Comparison of ENCODE assay signal across 10 mouse cellular contexts in genomic region chr17:23540106-23540505, GRCm38 (mm10). TPM values are rescaled to one million over a fixed set of nuclear protein-coding genes. Genes with fewer than 3 reads are reported as not detected.
DNase-seq lines count a peak whose midpoint lies in the region; ATAC-seq and TF ChIP-seq lines count a peak whose summit lies in the region.
"Had no signal": no experiment of that assay in that cellular context is flagged by ENCODE, and none has a peak within 500 bp of the region (broad histone marks: within the 10 kb centered on the region; RNA-seq: fewer than 3 reads in every experiment).

No protein-coding gene starts in this region.

- no peak overlapping the region for H3K4me2 ChIP-seq in forebrain, postnatal 0 days (ENCODE audit: low read depth)
- H3K4me2 ChIP-seq in forebrain, embryonic 12.5 days: no peak overlapping the region; the same call in 1 of the 2 replicates
- H3K4me2 ChIP-seq in lung, embryonic 14.5 days: peak overlapping the region; percentile 50
- 0 out of 2 replicates have a peak overlapping the region, but pooled peaks have one; percentile 6 for H3K4me2 ChIP-seq in embryonic facial prominence, embryonic 15.5 days (replicated peaks)
- H3K4me2 ChIP-seq in midbrain, postnatal 0 days (ENCODE audit: low read depth, low read length, poor library complexity, severe bottlenecking): no peak overlapping the region

- 0 out of 2 replicates have a peak overlapping the region, but pooled peaks have one; percentile 11 for H3K4me3 ChIP-seq in forebrain, postnatal 0 days (ENCODE audit: low read depth, low read length)
- H3K4me3 ChIP-seq in forebrain, embryonic 12.5 days (replicated peaks): no peak overlapping the region
- peak overlapping the region; percentile 31; the same call in 1 of the 2 replicates for H3K4me3 ChIP-seq in lung, embryonic 14.5 days (ENCODE audit: low read depth, low read length)
- H3K4me3 ChIP-seq in embryonic facial prominence, embryonic 15.5 days (replicated peaks): peak overlapping the region; percentile 19; the same call in 1 of the 2 replicates
- peak overlapping the region; percentile 9; the same call in 1 of the 2 replicates for H3K4me3 ChIP-seq in midbrain, postnatal 0 days (ENCODE audit: low read depth, low read length)

- 0 out of 2 replicates have a peak, but pooled peaks cover 4% of the 10 kb centered on the region for H3K4me1 ChIP-seq in forebrain, postnatal 0 days (ENCODE audit: insufficient read depth)
- H3K4me1 ChIP-seq in forebrain, embryonic 12.5 days: peaks cover 6% of the 10 kb centered on the region; the same call in 1 of the 2 replicates
- peaks cover 7% of the 10 kb centered on the region; the same call in 1 of the 2 replicates for H3K4me1 ChIP-seq in lung, embryonic 14.5 days (ENCODE audit: insufficient read depth)
- H3K4me1 ChIP-seq in embryonic facial prominence, embryonic 15.5 days: peaks cover 28% of the 10 kb centered on the region
- H3K4me1 ChIP-seq in midbrain, postnatal 0 days (ENCODE audit: insufficient read depth, low read length): no peaks in the 10 kb centered on the region

- H3K36me3 ChIP-seq in forebrain, postnatal 0 days (ENCODE audit: insufficient read depth): no peaks in the 10 kb centered on the region
- no peaks in the 10 kb centered on the region for H3K36me3 ChIP-seq in forebrain, embryonic 12.5 days (replicated peaks)
- H3K36me3 ChIP-seq in lung, embryonic 14.5 days (ENCODE audit: insufficient read depth): no peaks in the 10 kb centered on the region
- no peaks in the 10 kb centered on the region for H3K36me3 ChIP-seq in embryonic facial prominence, embryonic 15.5 days
- no peaks in the 10 kb centered on the region for H3K36me3 ChIP-seq in midbrain, postnatal 0 days (ENCODE audit: insufficient read depth, low read length)

- H3K27ac ChIP-seq in forebrain, postnatal 0 days (ENCODE audit: low read depth, low read length): no peak overlapping the region
- H3K27ac ChIP-seq in forebrain, embryonic 12.5 days: no peak overlapping the region
- no peak overlapping the region for H3K27ac ChIP-seq in lung, embryonic 14.5 days (ENCODE audit: low read depth)
- H3K27ac ChIP-seq in embryonic facial prominence, embryonic 15.5 days (replicated peaks): no peak overlapping the region
- no peak overlapping the region for H3K27ac ChIP-seq in midbrain, postnatal 0 days (ENCODE audit: low read depth, low read length)

- no peaks in the 10 kb centered on the region for H3K9me3 ChIP-seq in forebrain, postnatal 0 days (ENCODE audit: low read length)
- H3K9me3 ChIP-seq in forebrain, embryonic 12.5 days: no peaks in the 10 kb centered on the region
- no peaks in the 10 kb centered on the region for H3K9me3 ChIP-seq in lung, embryonic 14.5 days (ENCODE audit: low read depth, low read length)
- no peaks in the 10 kb centered on the region for H3K9me3 ChIP-seq in embryonic facial prominence, embryonic 15.5 days (replicated peaks)
- H3K9me3 ChIP-seq in midbrain, postnatal 0 days (ENCODE audit: low read length): no peaks in the 10 kb centered on the region

- no peak overlapping the region for H3K9ac ChIP-seq in forebrain, postnatal 0 days
- H3K9ac ChIP-seq in forebrain, embryonic 12.5 days: no peak overlapping the region
- H3K9ac ChIP-seq in lung, embryonic 14.5 days: no peak overlapping the region
- no peak overlapping the region for H3K9ac ChIP-seq in embryonic facial prominence, embryonic 15.5 days
- H3K9ac ChIP-seq in midbrain, postnatal 0 days (replicated peaks; ENCODE audit: low read length, poor library complexity, severe bottlenecking): no peak overlapping the region

- peaks cover 31% of the 10 kb centered on the region for H3K27me3 ChIP-seq in forebrain, postnatal 0 days (ENCODE audit: insufficient read depth, low read length)
- H3K27me3 ChIP-seq in forebrain, embryonic 12.5 days: peaks cover 50% of the 10 kb centered on the region
- H3K27me3 ChIP-seq in lung, embryonic 14.5 days (ENCODE audit: insufficient read depth, low read length): peaks cover 23% of the 10 kb centered on the region
- H3K27me3 ChIP-seq in embryonic facial prominence, embryonic 15.5 days: peaks cover 45% of the 10 kb centered on the region
- peaks cover 36% of the 10 kb centered on the region for H3K27me3 ChIP-seq in midbrain, postnatal 0 days (ENCODE audit: insufficient read depth, low read length)

- no peak for ATAC-seq in forebrain, postnatal 0 days
- no peak for ATAC-seq in forebrain, embryonic 12.5 days (ENCODE audit: low FRiP score)
- peak; percentile 1; the same call in 1 of the 2 replicates for ATAC-seq in lung, embryonic 14.5 days (ENCODE audit: insufficient read depth)
- no peak for ATAC-seq in embryonic facial prominence, embryonic 15.5 days (ENCODE audit: insufficient number of reproducible peaks, low FRiP score, low TSS enrichment, low read depth)
- no peak; the same call in 1 of the 2 replicates for ATAC-seq in midbrain, postnatal 0 days (ENCODE audit: low FRiP score)
- no peak for ATAC-seq in cerebellum, adult (ENCODE audit: insufficient number of reproducible peaks, low FRiP score, low TSS enrichment)

- no peak for DNase-seq in forebrain, postnatal 0 days
- DNase-seq in lung, embryonic 14.5 days: no peak
- no peak for DNase-seq in lung, postnatal 10 days
- no peak for DNase-seq in midbrain, postnatal 0 days (ENCODE audit: low spot score)
- no peak for DNase-seq in retina, embryonic 14.5 days (ENCODE audit: low spot score)
- DNase-seq: cerebellum, postnatal 14 days; kidney, postnatal 14 days had no signal

- TF ChIP-seq CTCF in forebrain, postnatal 0 days (IDR thresholded peaks at IDR 0.05; ENCODE audit: low read depth): no peak
- TF ChIP-seq CTCF in lung, embryonic 14.5 days (IDR thresholded peaks at IDR 0.05; ENCODE audit: low read depth): no peak
- TF ChIP-seq CTCF in midbrain, postnatal 0 days (IDR thresholded peaks at IDR 0.05): no peak

- WGBS in forebrain, postnatal 0 days: 43% methylated on average over 3 of the region's 3 CpGs
- WGBS in forebrain, embryonic 12.5 days: 36% methylated on average over 3 of the region's 3 CpGs
- WGBS in lung, embryonic 14.5 days: 35% methylated on average over 3 of the region's 3 CpGs
- 30% methylated on average over 3 of the region's 3 CpGs for WGBS in embryonic facial prominence, embryonic 15.5 days
- WGBS in midbrain, postnatal 0 days: 43% methylated on average over 3 of the region's 3 CpGs

RNA-seq across cellular contexts. Expression of gene Zfp213, which starts 23.9 kb away (rescaled TPM):
- total RNA-seq in forebrain, postnatal 0 days (2014; rRNA removed): 16.9 and 18.8 TPM in 2 replicates
- 10.7 and 10.9 TPM in 2 replicates for polyA plus RNA-seq in forebrain, postnatal 0 days (2015; fragmentation: Nextera tagmentation; extraction: Ambion mirVana)
- polyA plus RNA-seq in forebrain, embryonic 12.5 days (2016; fragmentation: Nextera tagmentation; extraction: Ambion mirVana): 22.7 and 23.7 TPM in 2 replicates
- polyA plus RNA-seq in lung, embryonic 14.5 days (2014; fragmentation: Nextera tagmentation; extraction: Ambion mirVana): 21.8 and 24.7 TPM in 2 replicates
- polyA plus RNA-seq in embryonic facial prominence, embryonic 15.5 days (2015; fragmentation: Nextera tagmentation; extraction: Ambion mirVana): 17.8 and 19.5 TPM in 2 replicates
- total RNA-seq in midbrain, postnatal 0 days (2014; rRNA removed): 16.9 and 21.7 TPM in 2 replicates
- 10.0 and 10.7 TPM in 2 replicates for polyA plus RNA-seq in midbrain, postnatal 0 days (2015; fragmentation: Nextera tagmentation; extraction: Ambion mirVana)

RNA-seq across cellular contexts. Expression of gene Zfp13, which starts 59.2 kb away (rescaled TPM):
- total RNA-seq in forebrain, postnatal 0 days (2014; rRNA removed): 43.0 and 47.0 TPM in 2 replicates
- 21.5 and 23.6 TPM in 2 replicates for polyA plus RNA-seq in forebrain, postnatal 0 days (2015; fragmentation: Nextera tagmentation; extraction: Ambion mirVana)
- polyA plus RNA-seq in forebrain, embryonic 12.5 days (2016; fragmentation: Nextera tagmentation; extraction: Ambion mirVana): 22.1 and 22.6 TPM in 2 replicates
- polyA plus RNA-seq in lung, embryonic 14.5 days (2014; fragmentation: Nextera tagmentation; extraction: Ambion mirVana): 12.3 and 15.6 TPM in 2 replicates
- 13.4 and 14.1 TPM in 2 replicates for polyA plus RNA-seq in embryonic facial prominence, embryonic 15.5 days (2015; fragmentation: Nextera tagmentation; extraction: Ambion mirVana)
- total RNA-seq in midbrain, postnatal 0 days (2014; rRNA removed): 36.2 and 48.2 TPM in 2 replicates
- polyA plus RNA-seq in midbrain, postnatal 0 days (2015; fragmentation: Nextera tagmentation; extraction: Ambion mirVana): 23.3 and 26.3 TPM in 2 replicates

Comparison
In these comparisons a context has a peak if more than half of its experiments do, and no peak if none do; other contexts are left out.
1. H3K4me2 ChIP-seq: peak in lung, embryonic 14.5 days (single experiment) and embryonic facial prominence, embryonic 15.5 days (single experiment); none in forebrain, postnatal 0 days (single experiment), forebrain, embryonic 12.5 days (single experiment) and midbrain, postnatal 0 days (single experiment).